Mouse (Mus musculus) 3T3-L1 (cell line): Measurements from ENCODE around the gene Gm4340.
"Not testable (repeated sequence)": the region's sequence is repeated elsewhere in the genome, so short reads cannot be mapped to it uniquely, and the experiment has no call there.

ENCODE experiments used
- DNase-seq: peaks from one replicate; pipeline ENCODE4 v3.0.0-alpha.2; 2015; ENCODE audit warnings: low read depth, low spot score

The Gm4340 gene

DNA sequence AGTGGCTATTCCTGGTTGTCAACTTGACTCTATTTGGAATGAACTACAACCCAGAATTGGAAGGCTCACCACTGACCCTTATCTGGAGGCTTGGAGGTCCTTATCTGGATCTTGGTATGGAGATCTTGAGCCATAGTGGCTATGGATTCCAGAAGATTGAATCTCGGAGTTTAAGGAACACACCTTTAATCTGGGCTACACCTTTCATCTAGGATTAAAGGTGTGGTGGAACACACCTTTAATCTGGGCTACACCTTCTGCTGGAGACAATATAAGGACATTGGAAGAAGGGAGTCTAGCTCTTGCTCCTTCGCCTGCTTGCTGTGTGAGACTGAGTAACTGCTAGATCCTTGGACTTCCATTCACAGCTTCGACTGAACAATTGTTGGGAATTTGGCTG is at the start of gene Gm4340:
TSS of gene Gm4340 (plus strand) at position 301 of the 400 bp plus-strand sequence.
- not testable (repeated sequence) for DNase-seq

DNA sequence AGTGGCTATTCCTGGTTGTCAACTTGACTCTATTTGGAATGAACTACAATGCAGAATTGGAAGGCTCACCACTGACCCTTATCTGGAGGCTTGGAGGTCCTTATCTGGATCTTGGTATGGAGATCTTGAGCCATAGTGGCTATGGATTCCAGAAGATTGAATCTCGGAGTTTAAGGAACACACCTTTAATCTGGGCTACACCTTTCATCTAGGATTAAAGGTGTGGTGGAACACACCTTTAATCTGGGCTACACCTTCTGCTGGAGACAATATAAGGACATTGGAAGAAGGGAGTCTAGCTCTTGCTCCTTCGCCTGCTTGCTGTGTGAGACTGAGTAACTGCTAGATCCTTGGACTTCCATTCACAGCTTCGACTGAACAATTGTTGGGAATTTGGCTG is 42.6 kb upstream of the Gm4340 start, which contains the start of gene Gm6763:
TSS of gene Gm6763 (plus strand) at position 301 of the 400 bp plus-strand sequence.
- not testable (repeated sequence) for DNase-seq

DNA sequence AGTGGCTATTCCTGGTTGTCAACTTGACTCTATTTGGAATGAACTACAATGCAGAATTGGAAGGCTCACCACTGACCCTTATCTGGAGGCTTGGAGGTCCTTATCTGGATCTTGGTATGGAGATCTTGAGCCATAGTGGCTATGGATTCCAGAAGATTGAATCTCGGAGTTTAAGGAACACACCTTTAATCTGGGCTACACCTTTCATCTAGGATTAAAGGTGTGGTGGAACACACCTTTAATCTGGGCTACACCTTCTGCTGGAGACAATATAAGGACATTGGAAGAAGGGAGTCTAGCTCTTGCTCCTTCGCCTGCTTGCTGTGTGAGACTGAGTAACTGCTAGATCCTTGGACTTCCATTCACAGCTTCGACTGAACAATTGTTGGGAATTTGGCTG is 34.1 kb upstream of the Gm4340 start, which contains the start of gene Gm8764:
TSS of gene Gm8764 (plus strand) at position 301 of the 400 bp plus-strand sequence.
- not testable (repeated sequence) for DNase-seq

DNA sequence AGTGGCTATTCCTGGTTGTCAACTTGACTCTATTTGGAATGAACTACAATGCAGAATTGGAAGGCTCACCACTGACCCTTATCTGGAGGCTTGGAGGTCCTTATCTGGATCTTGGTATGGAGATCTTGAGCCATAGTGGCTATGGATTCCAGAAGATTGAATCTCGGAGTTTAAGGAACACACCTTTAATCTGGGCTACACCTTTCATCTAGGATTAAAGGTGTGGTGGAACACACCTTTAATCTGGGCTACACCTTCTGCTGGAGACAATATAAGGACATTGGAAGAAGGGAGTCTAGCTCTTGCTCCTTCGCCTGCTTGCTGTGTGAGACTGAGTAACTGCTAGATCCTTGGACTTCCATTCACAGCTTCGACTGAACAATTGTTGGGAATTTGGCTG is 25.6 kb upstream of the Gm4340 start, which contains the start of gene Gm21304:
TSS of gene Gm21304 (plus strand) at position 301 of the 400 bp plus-strand sequence.
- DNase-seq = not testable (repeated sequence)

DNA sequence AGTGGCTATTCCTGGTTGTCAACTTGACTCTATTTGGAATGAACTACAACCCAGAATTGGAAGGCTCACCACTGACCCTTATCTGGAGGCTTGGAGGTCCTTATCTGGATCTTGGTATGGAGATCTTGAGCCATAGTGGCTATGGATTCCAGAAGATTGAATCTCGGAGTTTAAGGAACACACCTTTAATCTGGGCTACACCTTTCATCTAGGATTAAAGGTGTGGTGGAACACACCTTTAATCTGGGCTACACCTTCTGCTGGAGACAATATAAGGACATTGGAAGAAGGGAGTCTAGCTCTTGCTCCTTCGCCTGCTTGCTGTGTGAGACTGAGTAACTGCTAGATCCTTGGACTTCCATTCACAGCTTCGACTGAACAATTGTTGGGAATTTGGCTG is 17.1 kb upstream of the Gm4340 start, which contains the start of gene Gm21312:
TSS of gene Gm21312 (plus strand) at position 301 of the 400 bp plus-strand sequence.
- DNase-seq = not testable (repeated sequence)

DNA sequence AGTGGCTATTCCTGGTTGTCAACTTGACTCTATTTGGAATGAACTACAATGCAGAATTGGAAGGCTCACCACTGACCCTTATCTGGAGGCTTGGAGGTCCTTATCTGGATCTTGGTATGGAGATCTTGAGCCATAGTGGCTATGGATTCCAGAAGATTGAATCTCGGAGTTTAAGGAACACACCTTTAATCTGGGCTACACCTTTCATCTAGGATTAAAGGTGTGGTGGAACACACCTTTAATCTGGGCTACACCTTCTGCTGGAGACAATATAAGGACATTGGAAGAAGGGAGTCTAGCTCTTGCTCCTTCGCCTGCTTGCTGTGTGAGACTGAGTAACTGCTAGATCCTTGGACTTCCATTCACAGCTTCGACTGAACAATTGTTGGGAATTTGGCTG is 8.6 kb upstream of the Gm4340 start, which contains the start of gene Gm20765:
TSS of gene Gm20765 (plus strand) at position 301 of the 400 bp plus-strand sequence.
- DNase-seq = not testable (repeated sequence)

DNA sequence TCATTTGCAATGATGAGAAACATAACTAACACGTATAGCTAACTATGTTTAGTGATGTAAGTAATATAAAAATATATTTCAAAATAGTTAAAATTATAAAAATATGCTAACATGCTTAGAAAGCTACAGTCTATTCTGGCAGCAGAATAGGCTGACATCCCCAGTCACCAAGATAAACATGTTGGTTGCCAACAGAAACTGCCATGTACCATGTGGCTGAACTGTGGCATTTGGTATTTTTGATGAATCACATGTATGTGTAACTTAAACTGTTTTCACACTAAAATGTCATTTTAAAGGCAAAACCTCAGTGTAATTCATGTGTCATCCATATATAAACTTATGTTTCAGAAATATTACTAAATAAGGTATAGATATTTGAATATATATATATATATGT is 15.8 kb downstream of the Gm4340 start:
- no peak for DNase-seq

DNA sequence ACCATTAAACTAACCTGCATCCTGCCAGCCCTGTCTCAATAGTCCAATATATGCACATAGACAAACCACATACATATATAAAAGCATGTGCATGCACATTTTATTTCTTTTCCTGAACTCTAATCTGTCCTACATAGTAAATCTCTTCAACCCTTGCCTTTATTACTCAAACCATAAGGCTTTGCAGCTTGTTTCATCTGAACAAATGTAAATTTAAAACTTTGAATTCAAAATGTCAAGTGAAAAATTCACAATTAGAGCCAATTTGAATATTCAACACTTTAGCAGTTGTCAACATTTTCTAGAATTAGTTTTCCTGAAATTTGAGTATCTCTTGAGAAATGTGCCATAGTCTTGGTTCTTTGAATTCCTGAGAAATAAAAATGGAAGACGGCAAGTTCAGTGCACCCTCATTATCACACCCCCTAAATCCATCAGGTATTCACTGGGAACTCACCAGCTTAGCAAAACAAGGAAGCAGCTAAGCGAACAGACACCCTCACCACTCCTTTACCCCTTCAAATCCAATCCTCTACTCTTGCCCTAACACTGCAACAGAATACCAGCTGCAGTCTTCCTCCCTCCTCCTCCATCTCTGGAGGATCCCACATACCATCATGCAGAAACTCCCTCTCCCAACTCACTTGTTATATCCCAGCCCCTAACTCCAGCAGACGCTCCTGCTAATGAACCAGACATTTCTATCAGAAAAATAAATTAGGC is 16.6 kb downstream of the Gm4340 start:
- no peak for DNase-seq

DNA sequence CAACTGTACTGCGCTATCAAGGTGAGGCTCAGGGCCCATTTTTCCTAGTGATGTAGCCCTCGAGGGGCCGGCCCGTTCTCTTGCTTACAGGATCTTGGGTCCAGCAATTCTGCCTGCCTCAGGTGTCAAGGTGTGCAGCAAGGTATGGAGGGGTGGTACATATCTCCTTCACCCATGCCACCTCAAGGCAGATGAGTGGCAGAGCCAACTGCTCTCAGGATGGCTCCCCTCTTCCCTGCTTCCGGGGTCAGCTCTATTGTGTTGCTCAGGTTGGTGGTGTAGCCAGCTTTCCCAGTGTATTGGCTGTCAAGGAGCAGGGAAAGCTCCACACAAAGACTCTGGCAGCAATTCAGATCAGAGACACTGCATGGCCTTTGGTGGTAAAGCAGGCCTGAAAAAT is 20.7 kb downstream of the Gm4340 start:
- DNase-seq = no peak

DNA sequence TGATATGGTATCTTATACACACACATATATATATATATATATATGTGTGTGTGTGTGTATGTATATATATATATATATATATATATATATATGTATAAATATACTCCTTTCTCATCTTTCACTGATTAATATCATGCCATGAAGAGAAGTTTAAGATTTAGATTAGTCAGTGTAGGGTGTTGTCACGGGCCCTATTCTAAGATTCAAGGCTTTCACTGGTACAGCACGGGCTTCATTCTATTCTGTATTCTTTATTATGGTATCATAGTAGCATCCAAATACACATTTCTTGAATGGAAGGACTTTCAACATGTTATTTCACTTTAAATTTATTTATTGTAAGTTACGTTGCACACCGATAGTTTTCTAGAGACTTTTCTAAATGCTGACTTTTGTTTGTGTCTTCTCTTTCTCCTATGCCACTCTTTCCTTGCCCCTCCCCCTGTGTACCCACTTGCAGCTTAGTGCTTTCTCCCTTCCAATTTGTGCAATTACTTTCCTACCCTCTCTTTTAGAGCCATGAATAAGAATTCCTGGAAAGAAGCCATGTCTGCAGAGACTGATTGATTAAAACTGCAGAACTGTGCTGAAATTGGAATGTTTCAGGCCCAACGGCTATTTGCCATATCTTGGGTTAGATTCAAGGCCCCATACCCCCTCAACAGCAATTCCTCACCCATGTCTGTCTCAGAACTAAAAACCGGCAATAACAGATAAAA is 26.6 kb downstream of the Gm4340 start:
- no peak for DNase-seq
